Mouse (Mus musculus) naive thymus-derived CD4-positive, alpha-beta T cell, adult 2 months (primary cell): ENCODE measurements at regions not wholly inside any gene's neighbourhood (a gene's known extent, or its start where the extent isn't known, plus 50 kb on each side); places are given as distances from the start of the nearest gene placed in this dataset.
A peak's percentile ranks its signal among the peaks of the same experiment; 100 is the strongest.
"Not testable (repeated sequence)": the region's sequence is repeated elsewhere in the genome, so short reads cannot be mapped to it uniquely, and the experiment has no call there.

Source experiments
- DNase-seq: peaks from one replicate; pipeline ENCODE4 v3.0.0-alpha.2; 2011; ENCODE audit warnings: low read depth

DNA sequence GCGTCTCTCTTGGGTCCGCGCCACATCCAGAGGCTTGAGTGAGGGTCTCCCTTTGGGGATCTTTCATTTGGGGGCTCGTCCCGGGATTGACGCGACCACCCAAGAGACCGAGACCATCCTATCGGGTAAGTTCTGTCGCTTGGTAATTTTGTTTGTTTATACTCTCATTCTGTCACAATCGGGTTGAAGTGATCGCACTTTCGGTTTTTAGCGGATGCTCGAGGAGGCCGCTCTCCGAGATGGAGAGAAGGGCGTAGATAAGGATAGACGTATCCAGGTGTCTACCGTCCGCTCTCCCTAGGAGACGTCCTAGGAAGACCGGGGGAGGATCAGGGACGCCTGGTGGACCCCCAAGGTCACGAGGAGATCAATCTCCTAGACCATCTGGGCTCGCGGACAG is 199.3 kb upstream of the Mrpl21 start:
- DNase-seq, result peak; percentile 41

DNA sequence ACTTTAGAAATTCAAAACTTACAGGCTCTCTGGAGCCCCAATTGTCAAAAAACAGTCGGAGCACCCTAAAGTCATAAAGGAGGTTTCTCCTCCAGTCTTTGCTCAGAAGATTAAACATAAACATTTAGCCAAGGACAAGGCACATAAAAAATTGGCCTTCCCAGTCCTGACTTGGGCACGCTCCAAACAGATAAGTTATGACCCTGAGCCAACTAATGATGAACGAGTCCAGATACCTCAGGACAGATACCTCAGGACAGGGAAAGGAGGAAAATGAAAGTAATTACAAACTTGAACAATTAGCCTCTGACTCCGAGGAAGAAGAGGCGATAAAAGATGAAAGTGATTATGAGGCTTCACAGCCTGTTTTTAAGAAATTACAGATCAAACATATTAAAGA is 190.9 kb upstream of the Mrpl21 start:
- not testable (repeated sequence) for DNase-seq
